Mouse (Mus musculus) lung, postnatal 25 days (tissue): ENCODE data around the gene Ascc2.
"Not testable (repeated sequence)": the region's sequence is repeated elsewhere in the genome, so short reads cannot be mapped to it uniquely, and the experiment has no call there.

Experiments
- DNase-seq: peaks from one replicate; pipeline ENCODE4 v3.0.0; 2022; ENCODE audit warnings: low spot score

The Ascc2 gene

GRCm38 (mm10) chr11:4684186-4684585, 46.6 kb downstream of the Ascc2 start:
- DNase-seq: no peak

- no peak for DNase-seq
These were observed 47.5 kb downstream of the Ascc2 start for GRCm38 (mm10) chr11:4685071-4685470.

GRCm38 (mm10) chr11:4685510-4685909, 48.0 kb downstream of the Ascc2 start:
- no peak for DNase-seq

- DNase-seq: no peak
These were observed 49.5 kb downstream of the Ascc2 start for GRCm38 (mm10) chr11:4687027-4687426.

- DNase-seq: no peak
These were observed 50.3 kb downstream of the Ascc2 start for GRCm38 (mm10) chr11:4687874-4688273.

- no peak for DNase-seq
These were observed 51.3 kb downstream of the Ascc2 start for GRCm38 (mm10) chr11:4688632-4689380.

GRCm38 (mm10) chr11:4690353-4690752, 52.8 kb downstream of the Ascc2 start:
- DNase-seq: no peak

- DNase-seq: no peak
These were observed 53.7 kb downstream of the Ascc2 start for GRCm38 (mm10) chr11:4691213-4691612.

- no peak for DNase-seq
These were observed 54.6 kb downstream of the Ascc2 start for GRCm38 (mm10) chr11:4692162-4692561.

GRCm38 (mm10) chr11:4697043-4697983, 59.8 kb downstream of the Ascc2 start:
- DNase-seq: peak; percentile 82

GRCm38 (mm10) chr11:4700726-4701125, 63.2 kb downstream of the Ascc2 start:
- no peak for DNase-seq

- no peak for DNase-seq
These were observed 66.1 kb downstream of the Ascc2 start for GRCm38 (mm10) chr11:4703688-4704071.

- peak; percentile 94 for DNase-seq
These were observed 66.8 kb downstream of the Ascc2 start, which contains the start of the genes Uqcr10 and Zmat5 for GRCm38 (mm10) chr11:4704072-4704964. Gene Uqcr10 (minus strand): TSS chr11:4704342. Gene Zmat5 (plus strand): TSS chr11:4704678.

GRCm38 (mm10) chr11:4705178-4705577, 67.6 kb downstream of the Ascc2 start:
- no peak for DNase-seq

- DNase-seq: not testable (repeated sequence)
These were observed 72.6 kb downstream of the Ascc2 start for GRCm38 (mm10) chr11:4710188-4710587.

- DNase-seq: no peak
These were observed 75.3 kb downstream of the Ascc2 start for GRCm38 (mm10) chr11:4712822-4713221.

GRCm38 (mm10) chr11:4714727-4715126, 77.2 kb downstream of the Ascc2 start:
- DNase-seq: no peak

GRCm38 (mm10) chr11:4715596-4715995, 78.0 kb downstream of the Ascc2 start:
- no peak for DNase-seq

- no peak for DNase-seq
These were observed 79.1 kb downstream of the Ascc2 start for GRCm38 (mm10) chr11:4716530-4717236.

- DNase-seq: no peak
These were observed 81.0 kb downstream of the Ascc2 start for GRCm38 (mm10) chr11:4718548-4718947.

- no peak for DNase-seq
These were observed 82.4 kb downstream of the Ascc2 start for GRCm38 (mm10) chr11:4719961-4720360.
